Mouse (Mus musculus) C2C12 (cell line): Measurements from ENCODE around the gene F830045P16Rik. TPM values are rescaled to one million over a fixed set of nuclear protein-coding genes. Genes with fewer than 3 reads are reported as not detected.

ENCODE experiments used
- H3K27me3 ChIP-seq: one replicate; pipeline ENCODE4 v1.6.1; 2011; ENCODE audit not compliant: control insufficient read depth, insufficient read depth, insufficient read length
- H3K36me3 ChIP-seq: one replicate; pipeline ENCODE4 v1.6.1; 2011; ENCODE audit not compliant: control insufficient read depth, insufficient read depth
- H3K4me3 ChIP-seq: one replicate; pipeline ENCODE4 v1.5.1; 2011; ENCODE audit warnings: mild to moderate bottlenecking, control low read depth; ENCODE audit not compliant: poor library complexity, insufficient read depth, severe bottlenecking
- H3K79me2 ChIP-seq: one replicate; pipeline ENCODE4 v1.6.1; 2011; ENCODE audit not compliant: control insufficient read depth, insufficient read depth
- H3K79me3 ChIP-seq: one replicate; pipeline ENCODE4 v1.6.1; 2011; ENCODE audit warnings: low read depth, control low read depth
- H3ac ChIP-seq: one replicate; pipeline ENCODE3; 2011; ENCODE audit warnings: low read depth; ENCODE audit not compliant: control insufficient read depth, insufficient read length
- CEBPB ChIP-seq: IDR thresholded peaks from one replicate; pipeline ENCODE4 v1.6.1; 2011; ENCODE audit warnings: low read depth, mild to moderate bottlenecking, control low read depth, moderate library complexity
- CTCF ChIP-seq: IDR thresholded peaks from one replicate; pipeline ENCODE4 v1.5.1; 2011; ENCODE audit not compliant: control insufficient read depth, insufficient read depth, insufficient read length
- FOSL1 ChIP-seq: IDR thresholded peaks from one replicate; pipeline ENCODE4 v1.8.0; 2011; ENCODE audit warnings: mild to moderate bottlenecking, low read length; ENCODE audit not compliant: poor library complexity, insufficient read depth, severe bottlenecking
- MAX ChIP-seq: IDR thresholded peaks from one replicate; pipeline ENCODE4 v1.6.1; 2011; ENCODE audit warnings: mild to moderate bottlenecking, control low read depth
- MYOD1 ChIP-seq: IDR thresholded peaks from one replicate; pipeline ENCODE4 v1.6.1; 2011; ENCODE audit warnings: low read depth; ENCODE audit not compliant: control insufficient read depth, insufficient read length
- MYOG ChIP-seq: IDR thresholded peaks from one replicate; pipeline ENCODE4 v1.6.1; 2011; ENCODE audit not compliant: control insufficient read depth, insufficient read length; ENCODE audit errors: extremely low read depth
- USF1 ChIP-seq: IDR thresholded peaks from one replicate; pipeline ENCODE4 v1.6.1; 2011; ENCODE audit warnings: low read depth, mild to moderate bottlenecking, control low read depth, moderate library complexity
- polyA plus RNA-seq: library from polyadenylated mRNA; unstranded; fragments of >200 nt; fragmentation: generic; extraction: Trizol; gene quantifications from one replicate; pipeline ENCODE4 v1.2.1, GENCODE M21; 2012; ENCODE audit warnings: missing spikeins

The F830045P16Rik gene
- polyA plus RNA-seq, 1 experiment, result not detected

- Histone ChIP-seq H3K4me3 (no peak overlapping the region), H3K79me3 (no peaks in the 10 kb centered on the region), H3K36me3 (no peaks in the 10 kb centered on the region), H3K27me3 (peaks cover 12% of the 10 kb centered on the region), H3ac (no peak overlapping the region), H3K79me2 (no peaks in the 10 kb centered on the region)
- TF ChIP-seq USF1, result no peak
- TF ChIP-seq CEBPB, result no peak
- TF ChIP-seq MAX, result no peak
- no peak for TF ChIP-seq MYOG
These were observed 14.4 kb upstream of the F830045P16Rik start for GRCm38 (mm10) chr2:129550781-129551180.

GRCm38 (mm10) chr2:129549537-129550135, 13.2 kb upstream of the F830045P16Rik start:
- Histone ChIP-seq H3K36me3 (no peaks in the 10 kb centered on the region), H3K4me3 (no peak overlapping the region), H3K79me3 (no peaks in the 10 kb centered on the region), H3ac (no peak overlapping the region), H3K27me3 (peaks cover 12% of the 10 kb centered on the region), H3K79me2 (no peaks in the 10 kb centered on the region)
- TF ChIP-seq MYOG (no peak), MAX (no peak), MYOD1 (no peak), USF1 (no peak), FOSL1 (no peak), CTCF (no peak), CEBPB (no peak)

GRCm38 (mm10) chr2:129546772-129547171, 10.4 kb upstream of the F830045P16Rik start:
- Histone ChIP-seq H3K79me3 (no peaks in the 10 kb centered on the region), H3ac (no peak overlapping the region), H3K36me3 (no peaks in the 10 kb centered on the region), H3K27me3 (peaks cover 12% of the 10 kb centered on the region), H3K79me2 (no peaks in the 10 kb centered on the region), H3K4me3 (no peak overlapping the region)
- no peak for TF ChIP-seq MAX
- no peak for TF ChIP-seq USF1
- TF ChIP-seq MYOD1, result no peak
- no peak for TF ChIP-seq FOSL1
- no peak for TF ChIP-seq CTCF
- TF ChIP-seq MYOG, result no peak
- no peak for TF ChIP-seq CEBPB

- no peaks in the 10 kb centered on the region for H3K79me2 ChIP-seq
- H3K36me3 ChIP-seq, result no peaks in the 10 kb centered on the region
- no peak overlapping the region for H3K4me3 ChIP-seq
- no peak for TF ChIP-seq CTCF
- no peak for TF ChIP-seq MYOD1
- no peak for TF ChIP-seq USF1
- TF ChIP-seq MAX, result no peak
- TF ChIP-seq FOSL1, result no peak
- no peak for TF ChIP-seq CEBPB
- TF ChIP-seq MYOG, result no peak
- H3K79me3 ChIP-seq, result no peaks in the 10 kb centered on the region
- H3ac ChIP-seq, result no peak overlapping the region
- H3K27me3 ChIP-seq, result peaks cover 12% of the 10 kb centered on the region
These were observed 9.2 kb upstream of the F830045P16Rik start for GRCm38 (mm10) chr2:129545596-129545995.

- Histone ChIP-seq H3K4me3 (no peak overlapping the region), H3K36me3 (no peaks in the 10 kb centered on the region), H3ac (no peak overlapping the region), H3K79me2 (no peaks in the 10 kb centered on the region), H3K27me3 (peaks cover 12% of the 10 kb centered on the region), H3K79me3 (no peaks in the 10 kb centered on the region)
- TF ChIP-seq CEBPB, result no peak
- TF ChIP-seq FOSL1, result no peak
- TF ChIP-seq MAX, result no peak
These were observed 8.5 kb upstream of the F830045P16Rik start for GRCm38 (mm10) chr2:129544919-129545318.

- Histone ChIP-seq H3K27me3 (peaks cover 7% of the 10 kb centered on the region), H3K36me3 (no peaks in the 10 kb centered on the region), H3K79me3 (no peaks in the 10 kb centered on the region), H3K4me3 (no peak overlapping the region), H3K79me2 (no peaks in the 10 kb centered on the region), H3ac (no peak overlapping the region)
- TF ChIP-seq MYOD1, result peak; percentile 39
- TF ChIP-seq FOSL1, result no peak
These were observed 8.0 kb upstream of the F830045P16Rik start for GRCm38 (mm10) chr2:129544448-129544847.
